Mouse (Mus musculus): ENCODE measurements around the gene Sp1. TPM values are rescaled to one million over a fixed set of nuclear protein-coding genes. Genes with fewer than 3 reads are reported as not detected.

Sp1 gene
- polyA plus RNA-seq, 1 experiment = 17.5 TPM

DNA sequence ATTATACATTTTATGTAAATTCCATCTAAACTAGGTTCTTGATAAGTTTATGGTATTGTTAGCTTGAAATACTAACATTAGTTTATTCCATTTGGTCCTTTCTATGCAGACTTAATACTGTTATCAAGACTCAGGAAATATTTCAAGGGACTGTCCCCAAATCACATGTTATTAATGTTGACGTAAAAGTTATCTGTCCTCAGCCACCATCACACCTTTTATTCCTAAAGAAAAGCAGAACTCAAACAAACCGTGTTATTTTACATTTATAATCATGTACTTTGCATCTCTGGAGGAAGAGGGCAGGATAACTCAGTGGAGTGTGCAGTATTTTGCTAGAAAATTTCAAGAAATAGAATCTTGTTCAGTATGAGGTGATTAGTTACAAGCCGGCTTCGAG, 27.2 kb downstream of the Sp1 start:
- no peak for DNase-seq (ENCODE audit: low read depth)

GRCm38 (mm10) chr15:102442490-102442889, 36.5 kb downstream of the Sp1 start:
- DNase-seq (ENCODE audit: low read depth) = no peak

- DNase-seq (ENCODE audit: low read depth) = no peak
Observed at GRCm38 (mm10) chr15:102445146-102445545, 39.2 kb downstream of the Sp1 start, which contains the start of gene Amhr2. Amhr2 (plus strand) TSS chr15:102445367.

GRCm38 (mm10) chr15:102446448-102446847, 40.5 kb downstream of the Sp1 start:
- no peak for DNase-seq (ENCODE audit: low read depth)

GRCm38 (mm10) chr15:102449366-102449765, 43.4 kb downstream of the Sp1 start:
- no peak for DNase-seq (ENCODE audit: low read depth)

- no peak for DNase-seq (ENCODE audit: low read depth)
Observed at GRCm38 (mm10) chr15:102450928-102451327, 45.0 kb downstream of the Sp1 start.

DNA sequence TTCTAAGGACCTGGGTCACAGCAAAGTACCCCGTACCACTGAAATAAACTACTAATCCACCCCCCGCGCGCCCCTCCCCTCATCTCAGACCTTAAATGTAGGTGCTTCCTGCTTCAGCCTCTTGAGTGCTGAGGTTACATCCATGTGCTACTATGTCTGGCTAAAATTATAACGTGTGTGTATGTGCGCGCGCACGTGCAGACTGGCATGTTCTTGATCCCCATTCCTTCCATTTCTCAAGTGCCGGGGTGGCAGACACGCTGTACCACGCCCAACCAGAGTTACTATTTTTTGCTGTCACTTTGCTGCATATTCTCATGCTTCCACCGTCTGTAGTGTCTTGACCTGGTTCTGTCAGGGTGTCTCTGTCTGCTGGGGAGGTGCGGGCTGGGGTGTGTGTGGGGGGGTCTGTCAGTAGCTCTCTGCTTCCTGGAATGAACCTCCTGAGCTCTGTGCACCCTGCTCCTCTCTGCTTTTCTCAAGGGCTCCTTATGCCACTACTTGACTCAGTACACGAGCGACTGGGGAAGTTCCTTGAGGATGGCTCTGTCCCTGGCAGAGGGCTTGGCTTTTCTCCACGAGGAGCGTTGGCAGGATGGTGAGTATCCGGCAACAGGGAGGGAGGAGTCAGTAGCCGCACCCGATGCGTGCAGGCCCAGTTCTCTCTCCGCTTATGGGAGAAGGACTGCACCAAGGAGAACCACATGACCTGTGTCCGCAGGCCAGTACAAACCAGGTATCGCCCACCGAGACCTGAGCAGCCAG, 45.9 kb downstream of the Sp1 start:
- DNase-seq (ENCODE audit: low read depth) = no peak

GRCm38 (mm10) chr15:102455993-102456392, 50.0 kb downstream of the Sp1 start:
- DNase-seq (ENCODE audit: low read depth) = no peak

- DNase-seq (ENCODE audit: low read depth) = no peak
Observed at GRCm38 (mm10) chr15:102458050-102458736, 52.2 kb downstream of the Sp1 start.

GRCm38 (mm10) chr15:102458904-102459317, 53.0 kb downstream of the Sp1 start, which contains the start of gene Prr13:
Prr13 (plus strand) TSS chr15:102459028.
- DNase-seq (ENCODE audit: low read depth) = peak; percentile 97

DNA sequence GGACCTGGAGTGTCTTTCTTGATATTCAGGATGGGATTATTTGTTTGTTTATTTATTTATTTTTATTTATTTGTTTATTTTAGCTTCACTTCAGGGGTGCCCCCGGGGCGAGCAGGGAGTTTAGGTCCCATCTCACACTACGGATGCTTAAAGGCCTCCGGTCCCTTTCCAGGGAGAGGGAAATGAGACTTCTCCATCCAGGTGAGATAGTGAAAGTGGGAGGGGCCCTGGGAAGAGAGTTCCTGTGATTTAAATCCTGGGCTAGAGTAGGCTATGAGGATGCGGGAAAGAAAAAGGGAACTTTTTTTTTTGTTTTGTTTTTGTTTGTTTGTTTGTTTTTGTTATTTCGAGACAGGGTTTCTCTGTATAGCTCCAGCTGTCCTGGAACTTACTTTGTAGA, 53.4 kb downstream of the Sp1 start:
- DNase-seq (ENCODE audit: low read depth) = no peak

DNA sequence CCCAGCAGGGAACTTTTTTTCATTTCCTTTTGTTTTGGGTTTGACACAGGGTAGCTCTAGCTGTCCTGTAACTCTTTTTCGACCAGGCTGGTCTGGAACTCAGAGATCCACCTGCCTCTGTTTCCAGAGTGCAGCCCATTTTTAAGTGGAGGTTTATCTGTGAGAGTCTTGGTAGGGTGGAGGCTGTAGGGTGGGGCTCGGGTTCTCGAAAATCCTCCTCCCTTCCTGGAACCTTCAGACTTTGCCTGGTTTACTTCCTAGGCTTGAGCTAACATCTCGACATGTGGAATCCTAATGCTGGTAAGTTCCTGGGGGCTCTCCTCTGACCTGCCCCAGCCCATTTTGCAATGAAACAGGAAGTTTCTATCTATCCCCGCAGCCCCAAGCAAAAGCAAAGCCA, 53.9 kb downstream of the Sp1 start:
- DNase-seq (ENCODE audit: low read depth) = no peak

DNA sequence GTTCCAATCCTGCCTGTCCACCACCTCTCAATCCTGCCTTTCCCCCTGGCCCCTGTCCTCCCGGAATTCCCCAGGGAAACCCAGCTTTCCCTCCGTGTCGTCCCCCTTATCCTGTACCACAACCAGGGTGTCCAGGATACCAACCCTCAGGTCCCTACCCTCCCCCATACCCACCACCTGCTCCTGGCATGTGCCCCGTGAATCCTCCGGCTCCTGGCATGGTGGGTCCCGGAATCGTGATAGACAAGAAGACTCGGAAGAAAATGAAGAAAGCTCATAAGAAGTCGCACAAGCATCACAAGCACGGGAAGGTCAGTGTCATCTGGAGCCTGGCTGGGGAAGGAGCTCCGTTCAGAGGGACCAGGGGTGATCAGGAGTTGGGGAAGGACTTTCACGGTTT, 54.5 kb downstream of the Sp1 start:
- no peak for DNase-seq (ENCODE audit: low read depth)

- no peak for DNase-seq (ENCODE audit: low read depth)
Observed at GRCm38 (mm10) chr15:102460971-102461370, 55.0 kb downstream of the Sp1 start.

DNA sequence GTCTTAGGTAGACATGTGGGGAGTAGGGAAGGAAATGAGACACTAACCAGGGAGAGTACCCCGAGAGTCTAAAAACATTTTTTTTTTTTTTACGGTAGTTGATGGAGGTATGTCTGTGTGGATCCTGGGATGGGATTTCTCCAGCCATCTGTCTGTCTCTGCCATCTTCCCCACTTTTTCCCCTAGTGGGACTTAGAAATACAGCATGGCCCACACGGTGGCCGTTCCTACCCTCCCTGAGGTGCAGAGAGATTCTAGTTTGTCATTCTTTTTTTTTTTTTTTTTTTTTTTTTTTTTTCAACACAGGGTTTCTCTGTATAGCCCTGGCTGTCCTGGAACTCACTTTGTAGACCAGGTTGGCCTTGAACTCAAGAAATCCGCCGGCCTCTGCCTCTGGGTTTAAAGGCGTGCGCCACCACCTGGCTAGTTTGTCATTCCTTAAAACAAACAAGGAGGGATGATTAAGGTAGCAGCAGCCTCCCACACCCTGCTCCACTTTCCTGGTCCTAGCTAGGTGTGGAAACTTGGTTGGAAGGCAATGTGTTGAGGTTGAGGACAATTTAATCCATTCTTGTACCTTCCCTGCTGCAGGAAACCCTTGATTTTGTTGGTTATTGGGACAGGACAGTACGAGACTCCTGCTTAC, 55.6 kb downstream of the Sp1 start:
- no peak for DNase-seq (ENCODE audit: low read depth)

GRCm38 (mm10) chr15:102463666-102464065, 57.7 kb downstream of the Sp1 start:
- no peak for DNase-seq (ENCODE audit: low read depth)

DNA sequence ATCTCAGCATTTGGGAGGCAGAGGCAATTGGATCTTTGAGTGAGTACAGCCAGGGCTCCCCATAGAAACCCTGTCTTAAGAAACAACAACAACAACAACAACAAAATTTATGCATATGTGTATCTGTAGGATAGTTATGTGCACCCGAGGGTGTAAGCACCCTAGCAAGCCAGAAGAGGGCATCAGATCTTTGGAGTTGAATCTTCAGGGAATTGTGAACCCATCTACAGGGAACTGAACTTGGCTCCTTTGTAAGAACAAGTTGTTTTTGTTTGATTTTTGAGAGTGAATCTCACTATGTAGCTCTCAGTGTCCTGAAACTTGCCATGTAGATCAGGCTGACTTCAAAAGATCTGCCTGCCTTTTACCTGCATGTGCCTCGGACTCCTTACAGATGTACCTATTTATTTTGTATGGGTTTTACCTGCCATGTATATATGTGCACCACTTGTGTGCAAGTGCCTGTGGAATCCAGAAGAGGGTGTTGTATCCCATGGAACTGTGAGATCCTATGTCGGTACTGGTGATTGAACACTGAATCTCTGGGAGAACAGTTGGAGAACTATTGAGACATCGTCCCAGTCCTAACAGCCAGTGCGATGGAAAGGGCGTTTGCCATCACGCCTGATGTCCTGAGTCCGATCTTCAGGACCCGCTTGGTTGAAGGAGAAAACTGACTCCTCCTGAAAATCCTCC, 62.9 kb downstream of the Sp1 start:
- no peak for DNase-seq (ENCODE audit: low read depth)

GRCm38 (mm10) chr15:102470183-102470604, 64.3 kb downstream of the Sp1 start, which contains the start of gene Pcbp2:
Pcbp2 (plus strand) TSS chr15:102470539.
- peak; percentile 64 for DNase-seq (ENCODE audit: low read depth)

DNA sequence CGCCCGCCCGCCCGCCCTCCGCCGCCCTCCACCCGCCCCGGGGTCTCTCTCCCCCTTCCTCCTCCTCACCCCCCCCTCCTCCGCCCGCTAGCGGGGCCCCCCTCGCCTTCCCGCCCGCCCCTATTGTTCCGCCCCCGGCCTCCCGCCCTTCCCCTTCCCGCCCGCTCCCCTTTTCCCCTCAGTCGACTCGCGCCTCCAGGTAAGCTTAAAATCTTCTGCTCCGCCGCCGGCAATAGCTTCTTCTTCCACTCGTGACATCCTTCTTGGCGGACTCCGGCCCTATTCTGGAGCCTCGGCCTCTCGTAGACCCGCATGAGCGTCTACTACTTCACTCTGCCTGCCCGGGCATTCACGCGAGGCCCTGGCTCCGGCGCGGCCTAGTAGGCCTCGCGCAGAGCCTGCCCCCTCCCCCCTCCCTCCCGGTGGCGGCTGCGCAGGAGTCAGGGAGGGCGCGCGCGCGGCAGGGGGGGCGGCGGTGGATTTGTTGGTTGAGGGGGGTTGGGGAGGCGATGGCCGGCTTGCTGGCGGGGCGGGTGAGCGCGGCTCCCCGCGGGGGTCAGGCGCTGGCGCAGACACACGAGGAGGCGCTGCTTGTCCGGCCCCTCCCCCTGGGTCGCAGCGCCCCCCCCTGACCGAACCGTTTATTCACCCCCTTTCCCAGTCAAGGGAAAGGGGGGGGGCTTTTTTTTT, 64.8 kb downstream of the Sp1 start:
- no peak for DNase-seq (ENCODE audit: low read depth)

DNA sequence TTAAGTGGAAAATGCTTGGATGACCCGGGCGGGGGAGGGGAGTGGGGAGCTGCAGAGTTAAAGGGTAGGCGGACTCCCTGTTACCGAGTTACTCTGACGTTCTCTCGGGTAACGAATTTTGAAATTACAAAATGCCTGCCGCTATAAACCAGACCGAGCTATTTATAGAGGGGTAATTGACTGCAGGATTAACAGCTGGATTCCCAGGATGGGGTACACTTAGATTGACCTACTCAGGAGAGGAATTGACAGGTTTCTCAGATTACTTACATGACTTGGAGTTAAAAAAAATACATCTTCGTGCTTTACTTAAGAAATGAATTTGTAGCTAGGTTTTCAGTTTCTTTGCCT, 65.3 kb downstream of the Sp1 start:
- DNase-seq (ENCODE audit: low read depth) = no peak

GRCm38 (mm10) chr15:102471727-102472126, 65.8 kb downstream of the Sp1 start:
- no peak for DNase-seq (ENCODE audit: low read depth)

All from gonadal fat pad, adult 2 months (tissue).